8 mouse cellular contexts compared by ENCODE assay signal in the genomic region with DNA sequence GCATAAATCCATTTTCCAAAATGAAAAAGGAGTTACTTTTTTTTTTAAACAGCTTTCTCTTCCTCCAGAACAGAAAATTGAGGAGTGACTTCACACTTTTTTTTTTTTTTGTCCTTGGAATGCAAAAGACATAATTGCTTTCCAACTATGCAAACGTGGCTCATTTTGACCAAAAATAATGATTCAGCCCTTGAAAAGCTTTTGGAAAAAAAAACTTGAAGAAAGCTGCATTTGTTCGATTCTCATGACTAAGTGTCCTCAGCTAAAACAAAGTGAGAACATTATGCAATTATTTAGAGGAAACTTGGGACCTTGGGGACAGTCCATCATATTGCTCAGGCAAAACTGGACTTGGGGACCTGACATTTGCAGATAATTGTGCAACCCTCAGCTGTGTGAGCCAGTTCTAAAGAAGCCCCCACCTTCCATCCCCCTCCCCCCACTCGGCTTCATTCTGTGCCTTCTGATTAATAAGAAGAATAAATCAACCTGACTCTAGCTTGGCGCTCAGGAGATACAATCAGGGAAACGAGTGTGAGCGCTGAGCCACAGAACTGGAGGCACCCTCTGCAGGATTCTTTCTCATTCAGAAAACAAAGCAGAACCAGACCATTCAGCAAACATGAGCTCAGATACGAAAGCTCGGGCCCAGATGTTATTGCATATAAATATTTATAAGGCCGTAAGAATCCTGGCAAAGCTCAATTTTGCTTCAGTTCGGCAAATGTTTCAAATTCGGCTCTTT.
DNase-seq lines count a peak whose midpoint lies in the region; ATAC-seq lines count a peak whose summit lies in the region.

No protein-coding gene starts in this region.

- no peak for DNase-seq in frontal cortex, postnatal 25 days (ENCODE audit: low spot score in 2 of 2)
- peak; percentile 77 for DNase-seq in Muller cell, postnatal 12 days (ENCODE audit: inconsistent ontology term)
- DNase-seq in left cerebral cortex, postnatal 14 days (ENCODE audit: low spot score in 2 of 2), result peak; percentile 28 to 57
- DNase-seq in B cell, adult 2 months, result no peak
- no peak for DNase-seq in T-cell, adult 2 months (ENCODE audit: low spot score)
- DNase-seq in ovary, postnatal 14 days (ENCODE audit: low spot score), result no peak

- H3K27me3 ChIP-seq in forebrain, embryonic 13.5 days, result no peaks in the 10 kb centered on the region

- H3K4me3 ChIP-seq in forebrain, embryonic 13.5 days, result no peak overlapping the region

- intact Hi-C loops in left cerebral cortex, postnatal 14 days (cut with DNase I), result no loop called here

- ATAC-seq in frontal cortex, adult (ENCODE audit: low TSS enrichment), result peak; percentile 53
- peak; percentile 75 for ATAC-seq in forebrain, embryonic 13.5 days

- no peaks in the 10 kb centered on the region for H3K9me3 ChIP-seq in forebrain, embryonic 13.5 days (replicated peaks)

- H3K4me1 ChIP-seq in forebrain, embryonic 13.5 days, result peaks cover 14% of the 10 kb centered on the region

- peak overlapping the region; percentile 21; the same call in 1 of the 2 replicates for H3K4me2 ChIP-seq in forebrain, embryonic 13.5 days

- H3K36me3 ChIP-seq in forebrain, embryonic 13.5 days (ENCODE audit: poor library complexity, severe bottlenecking), result no peaks in the 10 kb centered on the region

- H3K9ac ChIP-seq in forebrain, embryonic 13.5 days, result no peak overlapping the region

- no peak overlapping the region for H3K27ac ChIP-seq in forebrain, embryonic 13.5 days

- 33% methylated on average over 11 of the region's 11 CpGs for WGBS in forebrain, embryonic 13.5 days

Comparison
In these comparisons a context has a peak if more than half of its experiments do, and no peak if none do; other contexts are left out.
1. DNase-seq: peak in Muller cell, postnatal 12 days (single experiment) and left cerebral cortex, postnatal 14 days (2 of 2); none in frontal cortex, postnatal 25 days (0 of 2), B cell, adult 2 months (0 of 2), T-cell, adult 2 months (single experiment) and ovary, postnatal 14 days (single experiment).